Mouse (Mus musculus) Muller cell, postnatal 12 days (primary cell): Measurements from ENCODE around the gene Krtap31-1.
A peak's percentile ranks its signal among the peaks of the same experiment; 100 is the strongest.
"Not testable (repeated sequence)": the region's sequence is repeated elsewhere in the genome, so short reads cannot be mapped to it uniquely, and the experiment has no call there.

Source experiments
- DNase-seq: peaks from one replicate; pipeline ENCODE4 v3.0.0-alpha.2; 2015; ENCODE audit errors: inconsistent ontology term

Gene Krtap31-1

GRCm38 (mm10) chr11:99907620-99908019, at the start of gene Krtap31-1:
Gene Krtap31-1 (plus strand): TSS chr11:99907920.
- DNase-seq: no peak

GRCm38 (mm10) chr11:99858761-99859160, 49.0 kb upstream of the Krtap31-1 start:
- DNase-seq: peak; percentile 87

GRCm38 (mm10) chr11:99864176-99864575, 43.5 kb upstream of the Krtap31-1 start, which contains the start of gene Gm11559:
Gene Gm11559 (plus strand): TSS chr11:99864476.
- DNase-seq: not testable (repeated sequence)

DNA sequence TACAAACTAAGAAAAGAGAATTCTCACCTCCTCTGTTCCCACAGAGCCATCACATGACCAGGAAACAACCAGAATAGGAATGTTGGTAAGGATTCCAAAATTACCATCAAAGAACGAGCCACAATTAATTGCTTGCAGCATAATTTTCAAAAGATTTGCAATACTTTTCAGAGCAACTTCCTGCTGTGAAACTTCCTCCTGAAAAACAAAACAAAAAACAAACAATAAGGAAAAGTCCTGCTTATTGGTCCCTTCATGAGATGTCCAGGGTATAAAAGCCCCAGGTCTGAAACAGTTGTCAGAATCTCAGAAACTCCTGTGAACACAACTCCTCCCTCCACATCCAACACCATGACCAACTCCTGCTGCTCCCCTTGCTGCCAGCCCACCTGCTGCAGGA, 34.6 kb upstream of the Krtap31-1 start, which contains the start of gene Krtap9-1:
Krtap9-1 (plus strand) TSS at position 301 of the 400 bp plus-strand sequence.
- DNase-seq: not testable (repeated sequence)

GRCm38 (mm10) chr11:99878887-99879286, 28.8 kb upstream of the Krtap31-1 start, which contains the start of gene Gm11567:
Gene Gm11567 (plus strand): TSS chr11:99879187.
- DNase-seq: not testable (repeated sequence)

DNA sequence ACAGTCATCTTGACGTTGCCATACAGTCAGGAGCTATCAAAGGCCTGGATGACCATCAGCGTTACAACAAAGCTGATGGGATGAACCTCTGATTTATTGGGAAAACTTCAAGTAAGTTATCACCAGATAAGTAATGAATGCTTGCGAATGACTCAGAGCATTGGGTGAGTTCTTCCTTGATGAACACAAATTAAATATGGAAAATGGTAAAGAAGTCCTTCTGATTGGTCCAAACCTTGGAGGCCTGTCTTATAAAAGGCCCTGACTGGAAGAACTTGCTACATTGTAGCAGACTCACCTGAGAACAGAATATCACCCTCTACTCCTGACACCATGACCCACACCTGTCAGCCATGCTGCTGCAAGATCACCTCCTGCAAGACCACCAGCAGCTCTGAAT, 6.7 kb downstream of the Krtap31-1 start, which contains the start of gene Gm11565:
Gm11565 (plus strand) TSS at position 301 of the 400 bp plus-strand sequence.
- DNase-seq: no peak

DNA sequence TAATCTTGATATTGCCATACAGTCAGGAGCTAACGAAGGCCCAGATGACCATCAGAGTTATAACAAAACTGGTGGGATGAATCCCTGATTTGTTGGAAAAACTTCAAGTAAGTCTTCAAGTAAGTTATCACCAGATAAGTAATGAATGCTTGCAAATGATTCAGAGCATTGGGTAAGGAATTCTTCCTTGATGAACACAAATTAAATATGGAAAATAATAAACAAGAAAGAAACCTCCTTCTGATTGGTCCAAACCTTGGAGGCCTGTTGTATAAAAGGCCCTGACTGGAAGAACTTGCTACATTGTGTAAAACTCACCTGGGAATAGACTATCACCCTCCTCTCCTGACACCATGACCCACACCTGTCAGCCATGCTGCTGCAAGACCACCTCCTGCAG, 28.3 kb downstream of the Krtap31-1 start, which contains the start of gene Krtap31-2:
Krtap31-2 (plus strand) TSS at position 301 of the 400 bp plus-strand sequence.
- no peak for DNase-seq

- no peak for DNase-seq
Observed at GRCm38 (mm10) chr11:99937751-99938264, 30.1 kb downstream of the Krtap31-1 start.

DNA sequence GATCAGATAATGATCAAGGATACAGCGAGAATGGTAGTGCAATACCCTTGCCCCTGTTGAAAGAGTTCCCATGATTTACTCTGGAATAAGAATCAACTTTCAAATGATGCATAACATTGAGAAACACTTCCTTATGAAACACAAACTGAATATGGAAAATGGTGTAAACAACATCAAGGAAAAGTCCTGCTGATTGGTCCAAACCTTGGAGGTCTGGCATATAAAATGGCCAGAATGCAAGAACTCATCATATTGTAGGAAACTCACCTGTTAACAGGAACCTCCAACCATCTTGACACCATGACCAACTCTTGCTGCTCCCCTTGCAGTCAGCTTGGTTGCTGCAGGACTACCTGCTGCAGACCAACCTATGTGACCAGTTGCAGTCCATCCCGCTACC, 40.5 kb downstream of the Krtap31-1 start, which contains the start of gene Krtap9-5:
Krtap9-5 (plus strand) TSS at position 301 of the 400 bp plus-strand sequence.
- DNase-seq: no peak
